Mouse (Mus musculus) left cerebral cortex, postnatal 4 days (tissue): Measurements from ENCODE around the gene Gm28048. TPM values are rescaled to one million over a fixed set of nuclear protein-coding genes. Genes with fewer than 3 reads are reported as not detected.

Experiments used
- DNase-seq: peaks from one replicate; pipeline ENCODE4 v3.0.0-alpha.2; 2022
- intact Hi-C: fragments of 180-260 bp; cut with DNase I; formaldehyde crosslinking; loops from one replicate; pipeline ENCODE4 v1.15.1; 2025
- total RNA-seq, 2 experiments: library from RNA; stranded (reverse); gene quantifications; 2 replicates each; pipeline ENCODE4 v1.2.3; 2021

The Gm28048 gene
- 1 to 10 TPM; 2.2 to 2.9 TPM for total RNA-seq

- peak; percentile 97 for DNase-seq
- intact Hi-C loops, result loop anchor here (10.0 kb wide), 1 partner anchor 757 kb away; no protein-coding TSS in a partner anchor
Measured at GRCm38 (mm10) chr11:22981984-22982757, at the start of gene Gm28048, which contains the start of gene Commd1. TSS of gene Gm28048 (minus strand) at chr11:22982090. TSS of gene Commd1 (minus strand) at chr11:22982382.

GRCm38 (mm10) chr11:23029399-23029798 is 47.5 kb upstream of the Gm28048 start:
- DNase-seq, result no peak
- intact Hi-C loops, result no loop called here

GRCm38 (mm10) chr11:23028957-23029356 is 47.1 kb upstream of the Gm28048 start:
- intact Hi-C loops, result no loop called here
- no peak for DNase-seq

- intact Hi-C loops, result no loop called here
- no peak for DNase-seq
Measured at GRCm38 (mm10) chr11:23024169-23024568, 42.3 kb upstream of the Gm28048 start.

- intact Hi-C loops, result no loop called here
- no peak for DNase-seq
Measured at GRCm38 (mm10) chr11:23023155-23023554, 41.3 kb upstream of the Gm28048 start.

GRCm38 (mm10) chr11:23020841-23021240 is 39.0 kb upstream of the Gm28048 start:
- no peak for DNase-seq
- intact Hi-C loops, result no loop called here

GRCm38 (mm10) chr11:23020116-23020770 is 38.4 kb upstream of the Gm28048 start:
- no peak for DNase-seq
- intact Hi-C loops, result no loop called here

- intact Hi-C loops, result loop anchor here (10.0 kb wide), 1 partner anchor 127 kb away; no protein-coding TSS in a partner anchor
- no peak for DNase-seq
Measured at GRCm38 (mm10) chr11:23017943-23018342, 36.1 kb upstream of the Gm28048 start.

- intact Hi-C loops, result loop anchor here (10.0 kb wide), 1 partner anchor 130 kb away; no protein-coding TSS in a partner anchor
- DNase-seq, result no peak
Measured at GRCm38 (mm10) chr11:23014996-23015395, 33.1 kb upstream of the Gm28048 start.

GRCm38 (mm10) chr11:23013580-23014294 is 31.8 kb upstream of the Gm28048 start:
- intact Hi-C loops, result loop anchor here (10.0 kb wide), 1 partner anchor 131 kb away; no protein-coding TSS in a partner anchor

GRCm38 (mm10) chr11:23013096-23013495 is 31.2 kb upstream of the Gm28048 start:
- intact Hi-C loops, result loop anchor here (10.0 kb wide), 1 partner anchor 132 kb away; no protein-coding TSS in a partner anchor
- no peak for DNase-seq

More at GRCm38 (mm10) chr11:23013580-23014294, 31.8 kb upstream of the Gm28048 start:
- DNase-seq, result no peak

- intact Hi-C loops, result loop anchor here (5.0 kb wide), 1 partner anchor 263 kb away; no protein-coding TSS in a partner anchor
- DNase-seq, result no peak
Measured at GRCm38 (mm10) chr11:23008824-23009200, 26.9 kb upstream of the Gm28048 start.

GRCm38 (mm10) chr11:23008181-23008823 is 26.4 kb upstream of the Gm28048 start:
- peak; percentile 88 for DNase-seq
- intact Hi-C loops, result loop anchor here (5.0 kb wide), 1 partner anchor 264 kb away; no protein-coding TSS in a partner anchor

GRCm38 (mm10) chr11:23007481-23008180 is 25.7 kb upstream of the Gm28048 start, which contains the start of gene Fam161a:
TSS of gene Fam161a (plus strand) at chr11:23007531.
- DNase-seq, result peak; percentile 74
- intact Hi-C loops, result loop anchor here (5.0 kb wide), 1 partner anchor 265 kb away; no protein-coding TSS in a partner anchor

GRCm38 (mm10) chr11:23007166-23007480 is 25.2 kb upstream of the Gm28048 start:
- intact Hi-C loops, result loop anchor here (5.0 kb wide), 1 partner anchor 265 kb away; no protein-coding TSS in a partner anchor
- no peak for DNase-seq

- intact Hi-C loops, result loop anchor here (5.0 kb wide), 1 partner anchor 267 kb away; no protein-coding TSS in a partner anchor
Measured at GRCm38 (mm10) chr11:23005276-23005675, 23.4 kb upstream of the Gm28048 start.

GRCm38 (mm10) chr11:22998308-22998707 is 16.4 kb upstream of the Gm28048 start:
- no peak for DNase-seq
- intact Hi-C loops, result no loop called here

More at GRCm38 (mm10) chr11:23005276-23005675, 23.4 kb upstream of the Gm28048 start:
- DNase-seq, result no peak

GRCm38 (mm10) chr11:22995461-22995860 is 13.6 kb upstream of the Gm28048 start:
- intact Hi-C loops, result no loop called here
- DNase-seq, result no peak

- intact Hi-C loops, result loop anchor here (5.0 kb wide), 1 partner anchor 283 kb away; no protein-coding TSS in a partner anchor
- no peak for DNase-seq
Measured at GRCm38 (mm10) chr11:22994271-22994670, 12.4 kb upstream of the Gm28048 start.
